Mouse (Mus musculus) right cerebral cortex, adult 2 months (tissue): Measurements from ENCODE around the gene Fpr3.
"Not testable (repeated sequence)": the region's sequence is repeated elsewhere in the genome, so short reads cannot be mapped to it uniquely, and the experiment has no call there.

ENCODE experiments used
- DNase-seq, 2 experiments: peaks; one replicate each; pipeline ENCODE4 v3.0.0; 2021 to 2022; ENCODE audit warnings: low spot score in 2 of 2

Fpr3 gene

DNA sequence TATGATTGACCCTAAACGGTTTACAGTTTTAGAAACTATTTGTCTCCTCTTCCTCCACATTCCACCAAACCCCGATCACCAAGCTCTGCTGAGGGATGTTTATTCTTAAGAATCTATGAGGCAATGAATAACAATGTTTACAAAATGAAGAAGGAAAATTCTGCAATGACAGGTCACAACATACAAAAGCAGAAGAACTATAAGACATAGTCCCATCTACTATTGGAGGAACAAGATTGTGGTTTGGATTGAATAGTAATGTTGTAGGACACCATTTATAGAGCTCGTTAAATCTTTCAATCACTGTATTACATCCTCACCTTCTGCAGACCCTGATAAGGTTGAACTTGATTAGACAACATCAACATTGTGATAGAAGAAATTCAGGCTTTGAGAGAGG is 5.0 kb upstream of the Fpr3 start:
- DNase-seq = no peak

DNA sequence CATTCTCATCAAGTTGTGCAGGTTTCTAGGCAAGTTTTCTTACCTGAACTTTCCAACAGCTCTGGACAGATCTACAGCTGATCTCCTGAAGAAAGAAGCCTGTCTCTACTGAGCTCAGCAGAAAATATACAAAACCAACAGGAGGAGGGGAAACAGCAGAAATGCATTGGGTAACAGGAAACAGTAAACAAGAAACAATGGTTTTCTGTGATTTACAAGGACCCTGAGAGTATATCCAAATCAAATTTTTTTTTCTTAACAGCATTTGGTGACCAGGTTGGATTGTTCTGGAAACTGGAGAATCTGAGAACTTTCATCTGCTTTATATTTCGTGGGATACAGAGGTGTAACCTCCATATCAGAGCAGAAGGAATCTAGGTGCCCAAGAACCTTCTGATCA is 3.8 kb upstream of the Fpr3 start, which contains the start of gene Fpr1:
TSS of gene Fpr1 (minus strand) at position 101 of the 400 bp plus-strand sequence.
- no peak for DNase-seq

GRCm38 (mm10) chr17:17889732-17890425 is 2.2 kb downstream of the Fpr3 start:
- no peak for DNase-seq

GRCm38 (mm10) chr17:17896039-17896438 is 8.4 kb downstream of the Fpr3 start:
- DNase-seq = peak; percentile 7 to 56

- no peak for DNase-seq
Observed at GRCm38 (mm10) chr17:17899268-17899667, 11.6 kb downstream of the Fpr3 start.

DNA sequence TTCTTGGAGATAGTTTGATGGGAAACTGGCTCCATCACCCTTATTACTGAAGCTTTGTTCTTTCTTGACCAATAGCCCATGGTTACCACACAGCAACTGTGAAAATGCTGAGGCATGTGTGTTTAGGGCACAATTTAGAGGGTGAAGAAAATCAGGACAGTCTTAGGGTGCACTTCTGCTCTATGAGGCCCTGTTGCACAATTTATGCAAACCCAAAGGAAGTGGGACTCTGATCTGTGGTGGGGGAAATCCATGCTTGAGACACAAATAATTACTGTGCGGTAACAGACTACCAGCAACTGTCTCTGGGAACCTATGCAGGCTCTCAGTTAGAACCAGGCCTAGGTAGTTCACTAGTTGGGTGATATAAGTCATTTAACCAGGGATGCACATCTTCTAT is 13.1 kb downstream of the Fpr3 start:
- no peak for DNase-seq

DNA sequence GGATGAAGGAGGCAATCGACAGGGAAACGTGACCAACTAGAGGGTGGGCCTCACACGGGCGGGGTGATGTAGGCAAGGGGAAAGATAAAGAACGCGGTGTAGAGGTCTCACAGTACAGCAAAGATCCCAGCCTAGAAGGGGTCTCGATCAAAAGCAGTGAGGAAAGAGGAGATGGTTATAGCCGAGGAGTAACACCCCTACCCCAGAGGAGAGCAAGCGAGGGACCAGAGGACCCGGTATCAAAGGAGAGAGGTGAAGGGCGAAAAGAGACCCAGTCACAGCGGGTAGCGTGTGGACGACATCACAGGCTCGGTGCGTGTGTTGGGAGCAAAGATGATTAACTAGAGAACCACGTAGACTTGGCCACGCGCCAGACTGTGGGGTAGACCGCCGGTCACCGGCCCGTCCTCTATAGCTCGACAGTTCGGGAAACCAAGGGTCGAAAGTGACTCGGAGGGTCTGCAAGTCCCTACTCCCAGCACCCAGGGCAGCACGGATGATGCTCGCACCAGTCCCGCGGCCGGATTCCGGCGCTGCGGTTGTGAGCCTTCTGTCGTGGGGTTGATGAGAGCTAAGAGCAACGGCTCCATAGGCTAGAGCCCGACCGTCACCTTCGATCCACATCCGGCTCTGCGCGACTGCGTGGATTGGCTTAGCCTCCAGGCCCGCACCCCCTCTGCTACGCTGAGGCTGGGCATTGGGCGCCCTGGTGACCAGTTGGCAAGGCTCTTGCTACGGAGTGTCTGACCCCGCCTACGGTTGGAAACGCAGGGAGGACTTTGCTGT is 22.2 kb downstream of the Fpr3 start:
- peak; percentile 74 to 76 for DNase-seq

- not testable (repeated sequence) for DNase-seq
Observed at GRCm38 (mm10) chr17:17912618-17913017, 25.0 kb downstream of the Fpr3 start.

- DNase-seq = no peak
Observed at GRCm38 (mm10) chr17:17917376-17917775, 29.7 kb downstream of the Fpr3 start.

DNA sequence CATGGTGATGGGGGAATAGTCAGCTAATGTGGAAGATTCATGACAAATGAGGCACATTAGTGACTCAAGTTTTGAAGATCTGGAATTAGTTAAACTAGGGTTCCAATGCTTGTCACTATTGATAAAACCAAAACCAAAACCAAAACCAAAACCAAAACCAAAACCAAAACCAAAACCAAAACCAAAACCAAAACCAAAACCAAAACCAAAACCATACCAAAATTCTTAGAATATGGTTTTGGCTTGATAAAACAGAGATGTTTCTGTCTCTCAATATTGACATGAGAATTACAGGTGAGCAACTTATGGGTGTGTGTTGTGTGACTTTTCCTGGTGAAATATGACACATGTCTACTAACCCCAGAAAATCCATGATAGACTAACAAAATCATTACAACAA is 30.1 kb downstream of the Fpr3 start:
- no peak for DNase-seq

DNA sequence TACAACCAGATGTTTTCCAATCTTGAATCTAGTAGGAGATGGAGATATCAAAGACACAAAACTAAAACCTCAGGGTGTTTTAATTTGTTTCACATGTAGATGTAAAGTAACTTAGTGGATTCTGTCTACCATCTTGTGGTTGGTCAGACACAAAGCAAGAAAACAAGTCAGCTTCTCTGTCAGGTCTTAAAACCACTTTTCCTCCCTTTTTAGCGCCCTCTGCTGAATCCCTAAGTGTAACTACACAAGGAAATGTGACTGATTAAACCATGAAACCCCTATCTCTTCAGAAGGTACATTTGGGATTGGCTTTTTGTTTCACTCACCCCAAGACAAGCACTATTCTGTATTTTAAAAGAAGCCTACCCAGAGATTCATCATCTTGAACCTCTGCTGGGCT is 85.8 kb downstream of the Fpr3 start:
- DNase-seq = no peak

DNA sequence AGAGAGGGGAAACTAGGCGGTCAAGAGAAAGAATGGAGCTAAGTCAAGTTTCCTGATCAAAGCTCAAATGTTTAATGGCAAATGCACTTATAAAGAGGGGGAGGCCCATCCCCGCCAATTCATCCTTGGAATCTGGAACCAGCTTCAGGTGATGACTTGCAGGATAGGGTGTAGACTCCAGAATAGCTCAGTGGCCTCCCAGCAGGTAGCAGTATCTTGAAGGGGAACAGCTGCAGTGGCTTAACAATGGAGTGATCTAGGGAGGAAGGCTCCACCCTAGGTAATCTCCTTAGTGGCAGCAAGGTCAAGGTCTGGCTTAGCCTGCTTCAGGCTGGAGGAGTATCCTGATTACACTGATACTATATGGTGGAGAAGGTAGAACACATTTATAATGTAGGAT is 93.6 kb downstream of the Fpr3 start:
- DNase-seq = not testable (repeated sequence)

DNA sequence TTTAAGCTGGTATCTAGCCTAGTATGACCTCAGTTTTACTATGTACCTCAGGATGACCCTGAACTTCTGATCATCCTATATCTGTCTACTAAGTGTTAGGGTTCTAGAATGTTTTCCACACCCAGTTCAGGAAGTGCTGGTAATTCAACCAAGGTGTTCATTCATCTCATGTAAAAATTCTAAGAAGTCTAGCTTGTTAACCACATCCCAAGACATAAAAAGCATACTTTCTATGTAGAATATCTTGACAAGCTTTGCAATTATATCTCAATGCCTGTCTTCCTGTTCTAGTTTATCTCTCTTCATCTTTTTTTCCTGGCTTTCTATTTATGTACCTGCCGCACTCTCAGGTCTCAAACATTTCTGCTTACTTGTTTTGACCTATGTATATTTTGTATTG is 117.1 kb downstream of the Fpr3 start:
- DNase-seq = no peak
